Mouse (Mus musculus) embryonic facial prominence, embryonic 11.5 days (tissue): ENCODE results near the gene Igsf10. TPM values are rescaled to one million over a fixed set of nuclear protein-coding genes. Genes with fewer than 3 reads are reported as not detected.

Experiments
- ATAC-seq: fragments of 200-750 bp; cut with Nextera tagmentation; replicated peaks from 2 replicates; pipeline ENCODE4 v1.8.0; 2017; ENCODE audit warnings: low read depth; ENCODE audit not compliant: insufficient number of reproducible peaks, low FRiP score, low TSS enrichment
- DNase-seq: peaks from one replicate; pipeline ENCODE4 v3.0.0-alpha.2; 2015; ENCODE audit warnings: low spot score
- H3K27ac ChIP-seq: fragments of 300-500 bp; sonication (generic); replicated peaks from 2 replicates; pipeline ENCODE4 v1.5.1; 2014; ENCODE audit warnings: mild to moderate bottlenecking, low read depth, low read length, control low read depth
- H3K27me3 ChIP-seq: fragments of 300-500 bp; sonication (generic); 2 replicates; pipeline ENCODE4 v1.6.1; 2014; ENCODE audit warnings: mild to moderate bottlenecking, low read length, moderate library complexity, mixed read lengths; ENCODE audit not compliant: control insufficient read depth, insufficient read depth
- H3K36me3 ChIP-seq: fragments of 300-500 bp; sonication (generic); replicated peaks from 2 replicates; pipeline ENCODE4 v1.6.1; 2014; ENCODE audit warnings: low read depth, mild to moderate bottlenecking, low read length, moderate library complexity, mixed read lengths; ENCODE audit not compliant: control insufficient read depth, insufficient read depth
- H3K4me1 ChIP-seq: fragments of 300-500 bp; sonication (generic); 2 replicates; pipeline ENCODE4 v1.6.1; 2014; ENCODE audit warnings: low read length, mixed read lengths; ENCODE audit not compliant: control insufficient read depth, insufficient read depth
- H3K4me2 ChIP-seq: fragments of 300-500 bp; sonication (generic); 2 replicates; pipeline ENCODE4 v1.6.1; 2014; ENCODE audit warnings: low read depth, mild to moderate bottlenecking, control low read depth, low read length, moderate library complexity
- H3K4me3 ChIP-seq: fragments of 300-500 bp; sonication (generic); 2 replicates; pipeline ENCODE4 v1.5.1; 2014; ENCODE audit warnings: low read depth, low read length, control low read depth
- H3K9ac ChIP-seq: fragments of 300-500 bp; sonication (generic); replicated peaks from 2 replicates; pipeline ENCODE4 v1.6.1; 2014; ENCODE audit warnings: mild to moderate bottlenecking, control low read depth, low read length
- H3K9me3 ChIP-seq: fragments of 300-500 bp; sonication (generic); replicated peaks from 2 replicates; pipeline ENCODE4 v1.6.1; 2016; ENCODE audit warnings: mild to moderate bottlenecking, low read length, inconsistent platforms, mixed read lengths; ENCODE audit not compliant: control insufficient read depth
- WGBS: fragments of 180-500 bp; shearing (Covaris S2); extraction: QIAGEN DNeasy Blood & Tissue Kit; methylation state at CpG from one replicate; pipeline ENCODE4 v1.1.7; 2014; 5-methylcytosine and 5-hydroxymethylcytosine counted together
- polyA plus RNA-seq: library from polyadenylated mRNA; unstranded; fragments of >200 nt; fragmentation: Nextera tagmentation; extraction: Ambion mirVana; gene quantifications from 2 replicates; pipeline ENCODE4 v1.2.1, GENCODE M21; 2014

The Igsf10 gene
- polyA plus RNA-seq, 1 experiment from 2014 or later, result 9.2 TPM

GRCm38 (mm10) chr3:59304944-59305343 lies 39.2 kb downstream of the Igsf10 start:
- Histone ChIP-seq H3K9me3 (no peaks in the 10 kb centered on the region), H3K4me1 (no peaks in the 10 kb centered on the region), H3K9ac (no peak overlapping the region), H3K27ac (no peak overlapping the region), H3K4me2 (no peak overlapping the region), H3K4me3 (no peak overlapping the region), H3K27me3 (no peaks in the 10 kb centered on the region), H3K36me3 (no peaks in the 10 kb centered on the region)
- DNase-seq (no peak), ATAC-seq (no peak)
- WGBS, result 92% methylated on average over 5 of the region's 5 CpGs

- no peak overlapping the region for H3K27ac ChIP-seq
- no peak overlapping the region for H3K4me2 ChIP-seq
- no peaks in the 10 kb centered on the region for H3K9me3 ChIP-seq
- DNase-seq (no peak), ATAC-seq (no peak)
- no peak overlapping the region for H3K4me3 ChIP-seq
- no peak overlapping the region for H3K9ac ChIP-seq
- 82% methylated on average over 16 of the region's 16 CpGs for WGBS
- H3K27me3 ChIP-seq, result no peaks in the 10 kb centered on the region
- no peaks in the 10 kb centered on the region for H3K4me1 ChIP-seq
- no peaks in the 10 kb centered on the region for H3K36me3 ChIP-seq
Observed at GRCm38 (mm10) chr3:59297653-59298052, 46.5 kb downstream of the Igsf10 start.

GRCm38 (mm10) chr3:59296563-59297130 lies 47.5 kb downstream of the Igsf10 start:
- Histone ChIP-seq H3K4me1 (no peaks in the 10 kb centered on the region), H3K27me3 (no peaks in the 10 kb centered on the region), H3K27ac (no peak overlapping the region), H3K9me3 (no peaks in the 10 kb centered on the region), H3K4me3 (no peak overlapping the region), H3K9ac (no peak overlapping the region), H3K36me3 (no peaks in the 10 kb centered on the region), H3K4me2 (no peak overlapping the region)
- no peak for DNase-seq
- ATAC-seq, result no peak
- WGBS, result 91% methylated on average over 5 of the region's 5 CpGs

DNA sequence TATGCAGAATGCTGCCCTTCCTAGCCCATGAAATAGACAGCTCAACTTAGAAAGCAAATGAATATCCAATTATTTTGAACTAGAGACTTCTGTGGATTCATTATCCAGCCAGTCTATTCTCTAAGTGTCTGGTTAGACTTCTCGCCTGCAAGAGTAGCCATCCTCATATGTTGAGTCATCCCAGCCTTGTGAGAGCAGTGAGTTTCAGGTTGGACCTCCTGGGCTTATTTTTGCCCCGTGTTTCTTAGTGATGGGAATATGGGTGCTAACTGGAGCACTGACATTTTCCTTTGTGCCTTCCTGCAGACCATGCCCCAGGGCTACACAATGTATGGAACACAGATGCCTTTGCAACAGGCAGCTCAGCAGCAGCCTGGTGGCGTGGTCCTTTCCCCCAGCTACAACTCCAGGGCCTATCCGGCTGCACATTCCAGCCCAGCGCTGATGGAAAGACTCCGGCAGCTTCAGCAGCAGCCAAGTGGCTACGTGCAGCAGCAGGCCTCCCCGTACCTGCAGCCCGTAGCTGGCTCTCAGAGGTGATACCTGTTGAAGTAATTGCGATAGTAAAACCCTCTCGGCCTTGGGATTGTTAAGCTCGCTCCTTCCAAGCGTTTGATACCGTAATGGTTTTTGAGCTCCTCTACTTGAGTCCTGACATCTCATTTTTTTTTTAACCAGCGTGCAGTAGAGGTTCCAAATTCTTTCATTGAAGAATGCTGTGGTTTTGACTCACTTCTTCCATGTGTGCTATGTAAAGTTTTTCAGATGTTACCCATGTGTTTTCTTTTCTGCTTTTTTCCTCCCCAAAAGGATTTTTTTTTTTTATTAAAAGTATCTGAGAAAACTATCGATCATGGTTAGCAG lies 48.3 kb downstream of the Igsf10 start:
- H3K27ac ChIP-seq, result no peak overlapping the region
- H3K4me2 ChIP-seq, result no peak overlapping the region
- no peaks in the 10 kb centered on the region for H3K27me3 ChIP-seq
- DNase-seq (no peak), ATAC-seq (no peak)
- H3K9me3 ChIP-seq, result no peaks in the 10 kb centered on the region
- no peak overlapping the region for H3K9ac ChIP-seq
- 78% methylated on average over 16 of the region's 16 CpGs for WGBS
- no peaks in the 10 kb centered on the region for H3K4me1 ChIP-seq
- H3K4me3 ChIP-seq, result no peak overlapping the region
- H3K36me3 ChIP-seq, result no peaks in the 10 kb centered on the region

DNA sequence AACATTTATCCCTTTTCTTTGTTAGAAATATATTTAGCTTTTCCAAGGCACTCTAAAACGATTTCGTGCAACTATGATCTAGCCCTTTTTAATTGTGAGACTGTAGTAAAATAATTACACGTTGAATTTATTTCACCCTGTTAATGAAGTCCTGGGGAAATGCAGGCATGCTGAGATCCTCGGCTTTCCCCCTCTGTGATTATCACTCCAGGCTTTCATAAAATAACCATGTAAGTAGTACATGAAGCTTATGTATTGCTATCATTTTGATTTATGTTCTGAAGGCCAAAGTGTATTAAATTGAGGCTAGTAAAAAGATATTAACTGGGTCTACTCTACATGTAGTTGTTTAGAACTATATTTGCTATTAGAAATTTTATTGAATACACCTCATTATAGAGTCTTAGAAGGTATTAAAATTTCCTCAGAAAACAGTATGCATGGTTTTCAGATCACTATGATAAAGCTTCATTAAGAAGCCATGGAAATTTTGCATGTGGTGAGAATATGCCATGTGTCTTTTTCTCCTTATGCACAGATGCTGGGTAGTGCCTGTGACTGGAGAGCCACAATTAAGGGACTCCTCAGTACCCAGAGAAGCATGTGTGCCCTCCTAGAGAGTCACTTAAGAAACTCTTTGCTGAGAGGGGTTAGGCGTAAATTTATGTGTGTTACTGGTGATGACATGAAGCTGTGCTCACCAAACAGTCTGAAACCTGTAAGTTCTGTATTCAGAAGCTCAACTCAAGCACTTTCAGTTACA lies 50.6 kb downstream of the Igsf10 start:
- H3K4me3 ChIP-seq, result no peak overlapping the region
- 83% methylated on average over 5 of the region's 5 CpGs for WGBS
- no peak for ATAC-seq
- DNase-seq, result no peak
- H3K4me1 ChIP-seq, result no peaks in the 10 kb centered on the region
- no peak overlapping the region for H3K4me2 ChIP-seq
- H3K9ac ChIP-seq, result no peak overlapping the region
- H3K36me3 ChIP-seq, result no peaks in the 10 kb centered on the region
- no peaks in the 10 kb centered on the region for H3K9me3 ChIP-seq
- no peaks in the 10 kb centered on the region for H3K27me3 ChIP-seq
- no peak overlapping the region for H3K27ac ChIP-seq

GRCm38 (mm10) chr3:59290551-59290950 lies 53.6 kb downstream of the Igsf10 start:
- no peak overlapping the region for H3K4me3 ChIP-seq
- no peak for ATAC-seq
- no peaks in the 10 kb centered on the region for H3K36me3 ChIP-seq
- 75% methylated on average over 2 of the region's 2 CpGs for WGBS
- H3K9me3 ChIP-seq, result no peaks in the 10 kb centered on the region
- no peak overlapping the region for H3K27ac ChIP-seq
- H3K4me1 ChIP-seq, result no peaks in the 10 kb centered on the region
- H3K27me3 ChIP-seq, result no peaks in the 10 kb centered on the region
- no peak overlapping the region for H3K4me2 ChIP-seq
- no peak overlapping the region for H3K9ac ChIP-seq
- no peak for DNase-seq

DNA sequence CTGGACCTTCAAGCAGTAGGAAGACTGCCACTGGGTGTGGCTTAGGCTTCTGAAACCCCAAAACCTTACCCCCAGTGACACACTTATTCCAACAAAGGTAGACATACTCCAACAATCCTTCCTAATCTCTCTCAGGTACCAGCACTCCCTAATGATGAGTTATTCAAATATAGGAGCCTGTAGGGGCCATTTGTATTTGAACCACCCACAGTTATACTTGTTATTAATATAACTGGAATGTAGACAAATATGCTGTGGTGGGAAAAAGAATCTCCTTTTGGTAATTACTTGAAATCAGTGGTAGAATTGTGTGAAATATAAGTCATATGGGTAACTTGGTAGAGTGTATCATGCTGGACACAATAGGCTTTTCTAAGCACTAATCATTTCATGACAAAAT lies 65.6 kb downstream of the Igsf10 start:
- H3K4me2 ChIP-seq, result no peak overlapping the region
- no peaks in the 10 kb centered on the region for H3K9me3 ChIP-seq
- no peaks in the 10 kb centered on the region for H3K27me3 ChIP-seq
- no peak overlapping the region for H3K9ac ChIP-seq
- DNase-seq (no peak), ATAC-seq (no peak)
- H3K4me3 ChIP-seq, result no peak overlapping the region
- no peak overlapping the region for H3K27ac ChIP-seq
- no peaks in the 10 kb centered on the region for H3K36me3 ChIP-seq
- H3K4me1 ChIP-seq, result no peaks in the 10 kb centered on the region

GRCm38 (mm10) chr3:59278254-59278533 lies 66.0 kb downstream of the Igsf10 start:
- no peaks in the 10 kb centered on the region for H3K4me1 ChIP-seq
- H3K27me3 ChIP-seq, result no peaks in the 10 kb centered on the region
- DNase-seq (no peak), ATAC-seq (no peak)
- H3K27ac ChIP-seq, result no peak overlapping the region
- H3K4me2 ChIP-seq, result no peak overlapping the region
- no peak overlapping the region for H3K4me3 ChIP-seq
- H3K9me3 ChIP-seq, result no peaks in the 10 kb centered on the region
- 82% methylated on average over 3 of the region's 3 CpGs for WGBS
- no peak overlapping the region for H3K9ac ChIP-seq
- no peaks in the 10 kb centered on the region for H3K36me3 ChIP-seq
